Comparison of ENCODE assay signal across 8 mouse cellular contexts in the genomic region with DNA sequence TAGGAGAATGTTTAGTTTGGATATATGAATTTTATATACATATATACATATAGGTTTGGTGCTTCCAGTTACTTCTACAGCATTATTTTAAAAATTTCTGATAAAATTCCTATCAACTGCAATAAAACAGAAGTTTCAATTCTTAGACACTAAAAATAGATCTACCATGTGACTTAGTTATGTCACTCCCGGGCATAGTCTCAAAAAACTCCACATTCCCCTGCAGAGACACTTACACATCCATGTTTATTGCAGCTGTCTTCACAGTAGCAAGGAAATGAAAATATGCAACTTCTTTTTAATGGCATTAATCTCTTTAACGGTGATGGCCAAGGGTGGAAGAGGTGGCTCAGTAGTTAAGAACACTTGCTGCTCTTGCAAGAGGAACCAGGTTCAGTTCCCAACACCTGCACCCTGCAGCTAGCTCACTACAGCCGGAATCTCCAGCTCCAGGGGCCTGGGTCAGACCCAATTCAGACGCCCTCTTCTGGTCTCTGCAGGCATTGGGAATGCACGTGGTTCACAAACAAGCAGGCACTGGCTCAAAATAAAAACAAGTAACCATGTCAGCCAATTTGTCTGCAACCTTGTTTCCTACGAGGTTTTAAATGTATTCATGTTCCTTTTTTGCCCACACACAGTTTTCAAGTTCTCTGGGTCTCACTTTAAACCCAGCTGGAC.
DNase-seq lines count a peak whose midpoint lies in the region; ATAC-seq and TF ChIP-seq lines count a peak whose summit lies in the region.
"Had no signal": no experiment of that assay in that cellular context is flagged by ENCODE, and none has a peak within 500 bp of the region (broad histone marks: within the 10 kb centered on the region; RNA-seq: fewer than 3 reads in every experiment).

No protein-coding gene starts in this region.

- H3K9me3 ChIP-seq in hindbrain, embryonic 11.5 days (ENCODE audit: control insufficient read depth, low read length) = no peaks in the 10 kb centered on the region
- no peaks in the 10 kb centered on the region for H3K9me3 ChIP-seq in hindbrain, embryonic 14.5 days (ENCODE audit: control insufficient read depth, low read length)
- no peaks in the 10 kb centered on the region for H3K9me3 ChIP-seq in ES-Bruce4 (replicated peaks; ENCODE audit: control insufficient read depth, insufficient read depth, low read length, poor library complexity, severe bottlenecking)
- H3K9me3 ChIP-seq in liver, postnatal 0 days (ENCODE audit: low read length) = no peaks in the 10 kb centered on the region

- peak; percentile 21 for DNase-seq in hindbrain, embryonic 11.5 days (ENCODE audit: low spot score)
- no peak for DNase-seq in hindbrain, embryonic 14.5 days (ENCODE audit: low spot score)
- DNase-seq in adipocyte (ENCODE audit: low spot score) = peak; percentile 70
- DNase-seq in liver, postnatal 0 days = no peak
- no peak for DNase-seq in urinary bladder, postnatal 4 days (ENCODE audit: low spot score in 2 of 2)
- no peak for DNase-seq in right cerebral cortex, postnatal 14 days

- H3K9ac ChIP-seq in hindbrain, embryonic 11.5 days (ENCODE audit: low read depth, low read length) = no peak overlapping the region
- no peak overlapping the region for H3K9ac ChIP-seq in hindbrain, embryonic 14.5 days
- no peak overlapping the region for H3K9ac ChIP-seq in ES-Bruce4 (ENCODE audit: low read depth, poor library complexity, severe bottlenecking)
- H3K9ac ChIP-seq in liver, postnatal 0 days (replicated peaks) = no peak overlapping the region

- no peak for TF ChIP-seq POLR2A in ES-Bruce4 (IDR thresholded peaks at IDR 0.05; ENCODE audit: insufficient read depth, low read length)

- H3K4me1 ChIP-seq in hindbrain, embryonic 11.5 days (replicated peaks; ENCODE audit: control insufficient read depth, insufficient read depth, low read length) = no peaks in the 10 kb centered on the region
- H3K4me1 ChIP-seq in hindbrain, embryonic 14.5 days (replicated peaks; ENCODE audit: control insufficient read depth, insufficient read depth, low read length) = no peaks in the 10 kb centered on the region; the same call in 1 of the 2 replicates
- H3K4me1 ChIP-seq in ES-Bruce4 (ENCODE audit: control insufficient read depth, insufficient read depth, low read length) = no peaks in the 10 kb centered on the region
- H3K4me1 ChIP-seq in liver, postnatal 0 days (ENCODE audit: insufficient read depth) = no peaks in the 10 kb centered on the region

- no peaks in the 10 kb centered on the region for H3K36me3 ChIP-seq in hindbrain, embryonic 11.5 days (ENCODE audit: control insufficient read depth, insufficient read depth, low read length)
- no peaks in the 10 kb centered on the region for H3K36me3 ChIP-seq in hindbrain, embryonic 14.5 days (replicated peaks; ENCODE audit: control insufficient read depth, insufficient read depth)
- H3K36me3 ChIP-seq in ES-Bruce4 (ENCODE audit: control insufficient read depth, insufficient read depth, low read length, poor library complexity, severe bottlenecking) = no peaks in the 10 kb centered on the region
- no peaks in the 10 kb centered on the region for H3K36me3 ChIP-seq in liver, postnatal 0 days (replicated peaks; ENCODE audit: insufficient read depth, low read length)

- 28% methylated on average over 6 of the region's 6 CpGs for WGBS in hindbrain, embryonic 11.5 days
- 30% methylated on average over 6 of the region's 6 CpGs for WGBS in hindbrain, embryonic 14.5 days
- WGBS in liver, postnatal 0 days (ENCODE audit: insufficient replicate concordance) = 25% methylated on average over 6 of the region's 6 CpGs

- H3K27ac ChIP-seq in hindbrain, embryonic 11.5 days (ENCODE audit: low read depth, low read length) = no peak overlapping the region
- H3K27ac ChIP-seq in hindbrain, embryonic 14.5 days = no peak overlapping the region
- no peak overlapping the region for H3K27ac ChIP-seq in ES-Bruce4 (ENCODE audit: insufficient read depth, low read length)
- H3K27ac ChIP-seq in liver, postnatal 0 days (ENCODE audit: low read depth) = no peak overlapping the region

- no peak for TF ChIP-seq EP300 in ES-Bruce4 (IDR thresholded peaks at IDR 0.05; ENCODE audit: insufficient read depth, low read depth, low read length)
- no peak for TF ChIP-seq EP300 in liver, postnatal 0 days (IDR thresholded peaks at IDR 0.05; ENCODE audit: low read depth)

- peak; percentile 60 for TF ChIP-seq CTCF in ES-Bruce4 (IDR thresholded peaks at IDR 0.05; ENCODE audit: low read depth, low read length)
- TF ChIP-seq CTCF in liver, postnatal 0 days (IDR thresholded peaks at IDR 0.05; ENCODE audit: low read depth) = peak; percentile 35

- H3K4me2 ChIP-seq in hindbrain, embryonic 11.5 days (replicated peaks; ENCODE audit: low read depth, low read length) = no peak overlapping the region
- H3K4me2 ChIP-seq in hindbrain, embryonic 14.5 days (replicated peaks) = no peak overlapping the region
- H3K4me2 ChIP-seq in liver, postnatal 0 days (ENCODE audit: low read depth, low read length) = no peak overlapping the region

- ATAC-seq in hindbrain, embryonic 11.5 days (ENCODE audit: low FRiP score) = no peak
- no peak for ATAC-seq in hindbrain, embryonic 14.5 days (ENCODE audit: low FRiP score)
- no peak for ATAC-seq in liver, postnatal 0 days
- ATAC-seq: inflammation-experienced regulatory T-cells, adult 6 months had no signal

- no peaks in the 10 kb centered on the region for H3K27me3 ChIP-seq in hindbrain, embryonic 11.5 days (ENCODE audit: control insufficient read depth, insufficient read depth, low read length)
- no peaks in the 10 kb centered on the region for H3K27me3 ChIP-seq in hindbrain, embryonic 14.5 days (ENCODE audit: control insufficient read depth, insufficient read depth, low read length)
- no peaks in the 10 kb centered on the region for H3K27me3 ChIP-seq in ES-Bruce4 (ENCODE audit: control insufficient read depth, insufficient read depth, low read length, poor library complexity, severe bottlenecking)
- no peaks in the 10 kb centered on the region for H3K27me3 ChIP-seq in liver, postnatal 0 days (ENCODE audit: insufficient read depth, low read length)

- H3K4me3 ChIP-seq in hindbrain, embryonic 11.5 days (ENCODE audit: low read depth, low read length) = no peak overlapping the region
- no peak overlapping the region for H3K4me3 ChIP-seq in hindbrain, embryonic 14.5 days (replicated peaks; ENCODE audit: low read length)
- no peak overlapping the region for H3K4me3 ChIP-seq in ES-Bruce4 (ENCODE audit: low read depth, low read length)
- no peak overlapping the region for H3K4me3 ChIP-seq in liver, postnatal 0 days (ENCODE audit: low read depth, low read length)

Comparison
In these comparisons a context has a peak if more than half of its experiments do, and no peak if none do; other contexts are left out.
1. DNase-seq: peak in hindbrain, embryonic 11.5 days (single experiment) and adipocyte (single experiment); none in hindbrain, embryonic 14.5 days (single experiment), liver, postnatal 0 days (single experiment), urinary bladder, postnatal 4 days (0 of 2) and right cerebral cortex, postnatal 14 days (single experiment).